Mouse (Mus musculus): Measurements from ENCODE around the gene Smco2.

The Smco2 gene

DNA sequence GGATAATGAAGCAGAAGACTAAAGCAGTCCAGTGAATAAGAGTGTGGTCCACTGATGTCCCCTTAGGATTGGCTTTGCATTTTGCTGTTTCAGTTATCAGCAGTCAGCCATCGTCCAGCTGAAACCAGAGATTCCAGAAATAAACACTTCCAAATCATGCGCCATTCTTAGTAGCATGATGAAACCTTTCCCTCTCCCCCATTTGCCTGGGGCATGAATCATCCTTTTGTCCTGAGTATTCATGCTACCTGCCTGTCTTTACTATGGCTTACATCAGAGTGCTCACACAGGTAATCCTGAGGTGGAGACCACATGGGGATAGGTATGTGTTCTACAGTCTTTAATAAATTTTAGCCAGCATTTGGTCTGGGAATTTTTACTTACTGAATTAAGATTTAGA lies 49.7 kb downstream of the Smco2 start:
- DNase-seq (ENCODE audit: low read depth, low spot score) = no peak

DNA sequence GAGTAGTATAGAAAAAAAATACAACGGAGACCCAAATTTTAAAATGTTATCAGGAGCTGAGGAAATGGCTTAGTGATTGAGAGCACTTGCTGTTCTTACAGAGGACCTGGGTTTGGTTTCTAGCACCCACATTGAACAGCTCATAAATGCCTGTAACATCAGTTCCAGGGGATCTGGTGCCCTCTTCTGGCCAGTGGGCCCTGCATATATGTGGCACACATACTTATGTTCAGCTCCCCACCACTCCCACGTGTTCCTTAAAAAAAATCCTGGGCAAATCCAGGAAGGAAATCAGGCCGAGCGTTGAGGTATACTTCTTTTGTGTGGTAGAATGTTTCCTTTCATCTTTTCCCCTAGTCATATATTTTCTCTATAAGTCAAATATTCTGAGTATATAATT lies 52.0 kb downstream of the Smco2 start:
- DNase-seq (ENCODE audit: low read depth, low spot score) = no peak

DNA sequence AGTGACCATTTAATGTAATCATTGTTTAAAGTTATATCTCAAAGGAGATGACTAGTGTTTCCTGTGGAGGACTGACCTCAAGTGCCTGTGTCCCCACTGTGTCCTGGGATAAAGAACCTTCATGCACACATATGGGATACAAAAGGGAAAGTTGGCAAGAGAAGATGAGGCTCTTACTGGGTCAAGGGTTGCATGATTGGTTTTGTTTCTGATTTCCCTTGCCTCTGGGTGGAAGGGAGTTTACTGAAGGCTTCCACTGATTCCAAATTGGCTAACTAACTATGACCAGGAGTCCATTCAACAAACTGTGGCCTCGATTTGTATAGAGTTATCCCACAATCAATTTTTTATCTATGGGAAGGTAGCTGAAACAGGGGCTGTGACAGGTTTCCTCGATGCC lies 53.7 kb downstream of the Smco2 start:
- DNase-seq (ENCODE audit: low read depth, low spot score) = no peak

DNA sequence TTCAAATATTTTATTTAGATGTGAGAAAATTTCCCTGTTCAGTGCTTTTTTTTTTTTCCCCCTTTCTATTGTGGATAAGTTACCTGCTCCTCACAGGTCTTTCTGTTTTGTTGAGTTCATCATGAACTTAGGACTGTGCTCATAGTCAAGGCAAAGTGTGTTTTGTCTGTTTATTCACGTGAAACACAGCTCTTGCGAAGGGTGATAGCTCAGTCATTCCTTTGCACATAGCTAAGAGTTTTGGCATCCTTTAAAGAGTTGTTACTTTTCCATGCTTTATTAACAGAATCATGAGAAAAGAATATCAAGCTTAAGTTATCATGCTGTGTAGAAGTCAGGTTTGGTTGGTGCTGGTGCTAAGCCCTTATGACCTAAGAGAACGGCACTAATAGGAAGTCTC lies 54.8 kb downstream of the Smco2 start:
- no peak for DNase-seq (ENCODE audit: low read depth, low spot score)

DNA sequence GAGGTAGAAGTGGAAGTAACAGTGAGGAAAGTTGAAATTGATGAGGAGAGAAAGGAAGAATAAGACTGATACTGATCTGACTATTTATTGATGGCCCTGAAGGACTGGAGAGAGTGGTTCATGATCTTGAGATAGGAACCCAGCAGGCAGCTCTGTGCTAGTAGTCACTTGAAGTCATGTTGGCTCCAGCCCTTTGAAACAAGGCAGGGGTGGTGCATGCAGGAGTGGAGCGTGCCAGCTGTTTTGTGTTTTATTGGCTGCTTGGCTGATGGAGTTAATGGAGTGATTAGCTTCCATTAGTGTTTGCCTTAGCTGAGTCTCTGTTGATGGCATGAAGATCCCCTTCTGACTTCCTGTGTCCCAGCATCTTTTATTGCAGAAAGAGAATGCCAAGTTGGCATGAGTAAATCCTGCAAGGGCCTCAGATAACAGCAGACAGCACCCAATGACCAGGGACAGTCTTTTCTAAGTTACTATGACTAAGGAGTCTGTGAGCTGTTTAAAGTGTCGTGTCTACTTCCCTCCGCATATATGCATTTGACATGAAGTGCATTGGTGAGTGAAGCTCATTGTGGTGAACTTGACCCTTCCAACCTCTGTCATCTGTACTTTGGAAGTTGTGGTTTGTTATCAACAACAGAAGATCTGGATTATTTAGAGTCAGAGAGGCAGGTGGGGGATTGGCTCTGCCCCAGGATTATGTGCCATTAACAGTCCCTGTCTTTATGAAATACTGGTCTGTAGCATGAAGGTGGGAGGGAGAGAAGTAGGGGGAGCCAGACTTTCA lies 56.3 kb downstream of the Smco2 start:
- DNase-seq (ENCODE audit: low read depth, low spot score) = no peak

DNA sequence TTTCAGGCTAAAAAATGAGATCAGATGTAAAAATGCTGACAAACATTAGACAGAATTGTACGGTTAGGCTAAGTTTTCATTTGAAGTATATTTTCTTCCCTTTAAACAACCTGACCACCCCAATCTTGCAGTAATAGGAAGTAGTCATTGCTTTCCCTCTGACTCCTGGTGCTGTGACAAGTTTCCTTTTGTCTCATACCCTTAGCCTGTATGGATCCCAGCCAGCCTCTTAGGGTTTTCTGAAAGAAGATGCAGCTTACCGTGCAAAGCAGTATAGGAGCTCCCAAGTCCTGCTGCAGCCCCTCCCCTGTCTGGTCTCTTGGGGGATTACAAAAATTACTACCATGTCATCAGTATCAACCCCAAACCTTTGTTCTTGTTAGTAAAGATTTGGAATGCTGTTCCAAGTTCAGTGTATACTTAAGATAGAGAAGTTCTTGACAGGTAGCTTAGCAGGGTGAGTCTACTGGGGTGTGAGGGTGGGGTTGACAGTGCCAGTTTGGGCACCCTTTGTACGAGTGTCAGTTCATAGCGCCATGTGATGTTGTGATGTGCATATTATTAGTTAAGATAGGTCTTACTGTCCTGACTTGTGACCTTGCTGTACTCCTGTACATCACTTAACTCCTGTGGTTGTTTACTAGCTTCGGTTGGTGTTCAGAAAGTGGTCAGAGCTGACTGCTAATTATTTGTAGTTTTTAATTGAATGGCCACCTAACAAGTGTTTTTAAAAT lies 57.3 kb downstream of the Smco2 start:
- DNase-seq (ENCODE audit: low read depth, low spot score) = no peak

DNA sequence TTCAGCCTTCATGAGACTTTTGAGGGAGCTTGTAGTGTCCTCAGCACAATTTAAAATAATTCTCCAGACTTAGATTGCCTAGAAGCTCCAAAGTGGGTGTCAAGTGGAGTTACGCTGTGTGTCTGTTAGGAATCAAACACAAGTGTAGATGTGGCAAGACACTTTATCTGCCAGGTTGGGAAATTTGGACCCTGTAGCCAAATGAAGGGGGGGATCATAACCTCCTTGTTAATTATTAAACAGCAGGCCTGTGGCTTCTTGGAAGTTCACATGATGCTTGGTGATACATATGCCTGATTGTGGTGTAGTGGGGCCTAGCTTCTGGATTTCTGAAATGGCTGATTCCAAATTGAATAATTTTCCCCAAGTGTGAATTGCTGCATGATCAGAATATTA lies 57.9 kb downstream of the Smco2 start:
- no peak for DNase-seq (ENCODE audit: low read depth, low spot score)

DNA sequence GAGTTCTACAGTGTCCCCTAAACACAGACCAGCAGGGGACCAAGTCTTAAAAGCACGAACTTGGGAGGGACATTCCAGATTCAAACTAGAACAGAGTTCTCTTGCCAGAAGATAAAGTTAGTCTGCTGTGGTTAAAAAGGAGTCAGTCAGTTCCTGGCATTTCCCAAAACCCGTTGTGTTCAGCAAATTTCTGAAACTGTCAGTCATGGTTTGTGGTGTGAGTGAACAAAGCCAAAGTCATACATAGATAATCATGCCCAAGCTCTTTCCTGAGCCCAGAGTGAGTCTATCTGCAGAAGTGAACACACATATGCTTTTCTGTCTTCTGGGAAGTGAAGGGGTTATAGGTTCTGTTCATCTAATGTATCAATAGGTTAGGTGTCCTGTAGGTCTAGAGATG lies 58.9 kb downstream of the Smco2 start:
- DNase-seq (ENCODE audit: low read depth, low spot score) = no peak

DNA sequence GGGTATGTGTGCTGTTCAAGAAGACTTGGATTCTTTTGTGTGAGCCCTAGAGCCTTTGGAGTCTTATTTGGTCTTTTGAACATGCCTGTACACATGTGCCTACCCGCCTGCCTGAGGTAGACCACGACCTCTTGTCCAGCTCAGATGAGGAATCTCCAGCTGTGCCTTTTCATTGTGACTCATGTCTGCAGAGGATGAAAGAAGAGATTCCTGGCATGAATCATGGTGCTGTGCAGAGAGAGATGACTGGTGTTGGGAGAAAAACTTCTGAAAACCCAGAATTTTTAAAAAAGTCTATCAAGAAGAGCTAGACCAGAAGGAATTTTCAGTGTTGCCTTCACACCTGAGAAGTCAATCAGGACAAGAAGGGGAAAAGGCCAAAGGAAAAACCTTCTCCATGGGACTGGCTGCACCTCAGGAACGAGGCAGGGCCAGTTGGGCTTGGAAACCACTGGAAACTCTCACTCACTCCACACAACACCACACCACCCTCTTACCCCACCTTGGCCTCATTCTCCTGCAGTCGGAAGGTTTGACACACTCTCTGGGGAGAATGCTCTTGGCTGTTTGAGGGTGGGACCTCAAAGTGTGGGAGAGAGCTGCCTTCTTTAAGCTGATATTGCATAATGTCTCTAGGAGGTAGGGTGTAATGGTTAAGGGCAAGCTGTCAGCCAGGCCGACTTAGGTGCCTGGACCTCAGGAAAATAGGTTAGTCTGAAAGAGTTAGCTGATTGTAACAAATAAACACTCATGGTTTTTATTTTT lies 60.0 kb downstream of the Smco2 start:
- no peak for DNase-seq (ENCODE audit: low read depth, low spot score)

DNA sequence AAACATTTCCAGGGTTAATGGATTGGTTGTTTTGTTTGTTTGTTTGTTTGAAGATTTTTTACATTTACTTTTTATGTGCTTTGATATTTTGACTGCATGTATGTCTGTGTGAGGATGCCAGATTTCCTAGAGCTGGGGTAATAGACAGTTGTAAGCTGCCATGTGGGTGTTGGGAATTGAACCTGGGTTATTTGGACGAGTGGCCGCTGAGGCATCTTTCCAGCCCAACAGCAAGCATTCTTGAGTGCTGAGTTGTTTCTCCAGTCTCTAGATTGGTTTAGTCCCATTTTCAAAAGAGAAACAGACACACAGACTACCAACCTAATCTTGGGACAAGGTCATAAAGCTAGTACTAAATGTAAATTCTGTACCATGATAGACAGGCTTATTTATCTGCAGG lies 60.9 kb downstream of the Smco2 start:
- DNase-seq (ENCODE audit: low read depth, low spot score) = no peak

DNA sequence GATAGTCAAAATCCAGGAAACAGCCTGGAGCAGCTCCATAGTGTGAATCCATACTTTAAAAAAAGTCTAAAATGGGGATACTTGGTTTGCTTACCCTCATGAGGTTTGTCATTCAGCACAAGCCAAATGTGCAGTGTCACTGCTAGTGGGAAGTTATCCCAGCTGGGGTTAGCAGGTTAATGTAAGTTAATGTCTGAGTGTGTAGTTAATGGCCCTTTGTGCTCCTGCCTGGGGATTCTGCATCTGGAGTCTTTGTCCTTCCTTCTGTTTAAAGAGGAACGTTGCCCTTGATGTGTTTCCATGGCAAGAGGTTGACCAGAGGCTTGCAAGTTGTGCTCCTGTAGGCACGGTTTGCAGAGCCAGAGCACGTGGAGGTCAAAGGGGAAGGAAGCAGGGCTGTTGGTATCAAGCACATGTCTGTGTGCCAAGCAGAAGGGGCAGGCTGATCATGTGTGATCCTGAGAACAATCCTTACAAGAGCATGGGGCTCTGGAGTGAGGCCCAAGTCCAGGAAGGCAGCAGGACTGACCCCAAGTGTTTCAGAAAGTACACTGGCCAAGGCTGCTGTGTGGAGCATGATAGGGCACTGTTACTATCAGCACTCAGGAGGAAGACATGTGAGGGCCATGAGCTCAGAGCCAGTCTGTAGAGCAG lies 63.1 kb downstream of the Smco2 start:
- DNase-seq (ENCODE audit: low read depth, low spot score) = no peak

DNA sequence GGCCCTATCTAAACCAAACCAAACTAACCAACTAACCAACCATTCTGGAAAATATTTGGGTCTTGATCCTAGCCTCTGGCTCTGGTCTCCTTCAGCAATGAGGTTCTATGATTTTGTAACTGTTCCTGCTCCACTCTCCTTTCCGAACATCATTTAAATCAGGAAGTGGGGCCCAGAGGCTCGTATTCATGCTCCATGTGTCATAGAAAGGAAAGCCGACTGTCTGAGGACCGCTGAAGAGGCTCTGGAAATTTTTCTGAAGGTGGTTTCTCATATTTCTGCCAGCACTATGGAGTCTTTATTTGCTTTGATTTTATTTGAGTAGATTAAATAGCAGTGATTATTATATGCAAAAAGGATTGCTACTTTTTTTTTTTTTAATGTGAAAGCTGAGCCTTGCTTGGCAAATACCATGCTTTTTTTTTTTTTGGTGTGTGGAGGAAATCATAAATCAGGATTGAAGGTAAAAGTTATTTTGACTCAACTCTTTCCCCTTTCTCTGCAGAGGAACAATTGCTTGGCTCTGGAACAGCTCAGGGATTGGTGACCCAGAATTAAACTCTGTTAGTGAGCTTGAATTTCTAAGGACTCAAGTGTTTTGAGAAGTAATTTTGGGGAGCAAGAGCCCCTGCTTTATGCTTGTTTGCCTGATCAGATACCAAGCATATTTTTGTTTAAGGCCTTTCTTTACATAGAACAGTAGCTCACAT lies 63.7 kb downstream of the Smco2 start:
- no peak for DNase-seq (ENCODE audit: low read depth, low spot score)

DNA sequence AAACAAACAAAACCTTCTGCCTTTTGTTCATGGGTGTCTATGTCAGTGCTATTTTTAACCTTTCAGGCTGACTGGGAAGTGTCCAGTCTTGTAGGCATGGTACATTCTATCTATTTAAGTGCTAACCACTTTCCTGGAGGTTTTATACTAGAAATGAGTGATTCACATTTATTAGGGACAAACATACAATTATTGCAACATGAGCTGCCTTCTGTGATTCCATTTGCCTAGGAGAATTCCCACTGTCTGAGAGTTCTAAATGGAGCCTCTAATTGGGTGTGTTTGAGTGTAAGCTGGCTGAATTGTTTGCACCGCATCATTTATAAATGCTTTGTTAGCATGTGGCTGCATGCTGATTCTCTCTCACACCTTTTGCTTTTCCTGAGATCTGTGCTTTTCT lies 65.9 kb downstream of the Smco2 start:
- DNase-seq (ENCODE audit: low read depth, low spot score) = no peak

DNA sequence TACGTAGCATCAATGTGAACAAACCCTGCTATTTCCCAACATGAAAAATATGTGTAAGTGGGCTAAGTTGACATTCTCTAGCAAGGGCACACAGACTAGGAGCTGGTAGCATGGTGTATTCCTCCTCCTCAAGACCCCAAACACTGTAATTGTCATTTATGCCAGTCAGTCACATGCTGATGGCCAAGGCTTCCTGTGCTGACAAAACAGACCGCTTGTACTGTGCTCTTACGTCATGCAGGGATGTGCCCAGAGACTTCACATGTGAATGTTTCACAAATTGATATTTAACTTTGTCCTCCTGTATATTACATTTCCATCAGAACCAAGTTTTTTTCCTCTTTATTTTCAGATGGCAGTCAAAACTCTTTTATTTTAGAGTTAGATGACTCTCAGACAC lies 67.5 kb downstream of the Smco2 start:
- DNase-seq (ENCODE audit: low read depth, low spot score) = no peak

DNA sequence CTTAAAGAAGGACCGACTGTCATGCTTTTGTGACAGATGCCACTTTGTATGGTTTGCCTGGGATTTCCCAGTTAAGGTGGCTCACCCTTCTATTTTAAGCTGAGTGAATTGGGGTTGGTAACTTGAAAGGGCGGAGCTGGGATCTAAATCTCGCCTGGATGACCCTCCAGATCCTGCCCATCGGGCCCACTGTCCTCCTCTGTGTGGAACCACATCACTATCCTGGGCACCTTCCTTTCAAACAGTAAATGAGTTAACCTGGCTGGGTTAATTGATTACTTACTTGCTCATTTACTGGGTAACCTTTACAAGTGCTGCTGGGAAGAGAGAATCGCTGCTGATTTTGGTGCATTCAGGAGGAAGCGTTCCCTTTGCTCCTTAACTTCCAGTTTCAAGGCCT lies 68.4 kb downstream of the Smco2 start:
- DNase-seq (ENCODE audit: low read depth, low spot score) = no peak
